31 mouse cellular contexts compared by ENCODE assay signal in the genomic region with DNA sequence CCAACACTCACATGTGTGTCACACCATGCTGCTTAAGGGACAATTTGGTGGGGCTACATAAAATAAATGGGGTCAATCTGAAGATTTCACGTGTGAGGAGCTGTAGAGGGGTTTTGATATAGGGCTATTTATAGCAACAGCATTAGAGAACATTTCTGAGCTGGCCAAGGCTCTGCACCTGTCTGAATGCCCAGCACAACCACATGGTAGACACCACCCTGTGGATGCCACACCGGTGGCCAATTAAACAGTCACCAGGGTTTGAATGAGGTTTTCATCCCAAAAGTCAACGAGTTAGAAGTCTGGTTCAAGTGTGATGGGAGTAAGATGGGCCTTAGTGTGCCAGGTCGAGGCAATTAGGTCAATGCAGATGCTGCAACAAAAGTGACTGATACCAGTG.
"Had no signal": no experiment of that assay in that cellular context is flagged by ENCODE, and none has a peak within 500 bp of the region (broad histone marks: within the 10 kb centered on the region; RNA-seq: fewer than 3 reads in every experiment).

No protein-coding gene starts in this region.

- H3K27ac ChIP-seq: limb, embryonic 10.5 days; limb, embryonic 12.5 days; limb, embryonic 13.5 days; limb, embryonic 15.5 days; liver, embryonic 12.5 days; liver, embryonic 13.5 days; liver, embryonic 14.5 days; liver, embryonic 15.5 days; lung, embryonic 15.5 days; macrophage; midbrain, embryonic 10.5 days; midbrain, embryonic 12.5 days; midbrain, embryonic 13.5 days; midbrain, embryonic 15.5 days; neural tube, embryonic 12.5 days had no signal

- H3K4me1 ChIP-seq: limb, embryonic 13.5 days; limb, embryonic 15.5 days; liver, embryonic 12.5 days; liver, embryonic 13.5 days; liver, embryonic 15.5 days; lung, embryonic 15.5 days; megakaryocyte, embryonic 14.5 days; midbrain, embryonic 15.5 days; neural tube, embryonic 12.5 days had no signal

- ATAC-seq: liver, embryonic 12.5 days; liver, postnatal 0 days; lung, postnatal 0 days; midbrain, embryonic 13.5 days; midbrain, embryonic 15.5 days; midbrain, embryonic 16.5 days had no signal

- H3K4me3 ChIP-seq: limb, embryonic 10.5 days; limb, embryonic 12.5 days; limb, embryonic 13.5 days; limb, embryonic 15.5 days; liver, embryonic 12.5 days; liver, embryonic 13.5 days; liver, embryonic 15.5 days; lung, embryonic 15.5 days; megakaryocyte, embryonic 14.5 days; midbrain, embryonic 10.5 days; midbrain, embryonic 12.5 days; midbrain, embryonic 13.5 days; midbrain, embryonic 15.5 days; neural tube, embryonic 12.5 days had no signal

- H3K36me3 ChIP-seq: limb, embryonic 10.5 days; limb, embryonic 12.5 days; limb, embryonic 15.5 days; liver, embryonic 12.5 days; liver, embryonic 13.5 days; liver, embryonic 15.5 days; lung, embryonic 15.5 days; midbrain, embryonic 15.5 days; neural tube, embryonic 12.5 days had no signal

- H3K4me2 ChIP-seq: limb, embryonic 12.5 days; limb, embryonic 13.5 days; limb, embryonic 15.5 days; liver, embryonic 11.5 days; liver, embryonic 12.5 days; liver, embryonic 13.5 days; liver, embryonic 15.5 days; lung, embryonic 14.5 days; lung, embryonic 15.5 days; midbrain, embryonic 11.5 days; midbrain, embryonic 12.5 days; midbrain, embryonic 13.5 days; midbrain, embryonic 15.5 days; neural tube, embryonic 12.5 days had no signal

- DNase-seq: left cerebral cortex, postnatal 4 days; liver; liver, embryonic 13.5 days; liver, postnatal 0 days; lung, adult 18-20 months; lung, adult 2 months; lung, embryonic 14.5 days; lung, postnatal 10 days; lung, postnatal 14 days; lung, postnatal 36 days; lung, postnatal 4 days; midbrain, embryonic 14.5 days had no signal

- H3K9me3 ChIP-seq: limb, embryonic 10.5 days; limb, embryonic 12.5 days; limb, embryonic 13.5 days; limb, embryonic 15.5 days; liver, embryonic 12.5 days; liver, embryonic 13.5 days; liver, embryonic 15.5 days; lung, embryonic 15.5 days; megakaryocyte, embryonic 14.5 days; midbrain, embryonic 10.5 days; midbrain, embryonic 12.5 days; midbrain, embryonic 13.5 days; midbrain, embryonic 15.5 days; neural tube, embryonic 12.5 days had no signal

- H3K9ac ChIP-seq: limb, embryonic 12.5 days; limb, embryonic 13.5 days; limb, embryonic 15.5 days; liver, embryonic 12.5 days; liver, embryonic 13.5 days; liver, embryonic 14.5 days; liver, embryonic 15.5 days; liver, postnatal 0 days; lung, embryonic 14.5 days; lung, embryonic 15.5 days; midbrain, embryonic 12.5 days; midbrain, embryonic 13.5 days; midbrain, embryonic 15.5 days; neural tube, embryonic 12.5 days had no signal

- H3K27me3 ChIP-seq: limb, embryonic 12.5 days; limb, embryonic 13.5 days; limb, embryonic 15.5 days; liver, embryonic 12.5 days; liver, embryonic 13.5 days; liver, embryonic 15.5 days; lung, embryonic 15.5 days; midbrain, embryonic 12.5 days; midbrain, embryonic 13.5 days; midbrain, embryonic 15.5 days; neural tube, embryonic 12.5 days had no signal
